Mouse (Mus musculus) heart, embryonic 16.5 days (tissue): Measurements from ENCODE around the gene Hs3st5. TPM values are rescaled to one million over a fixed set of nuclear protein-coding genes. Genes with fewer than 3 reads are reported as not detected.

Source experiments
- ATAC-seq: fragments of 200-750 bp; cut with Nextera tagmentation; replicated peaks from 2 replicates; pipeline ENCODE4 v1.8.0; 2017; ENCODE audit warnings: moderate number of reproducible peaks; ENCODE audit not compliant: insufficient read depth, low FRiP score; ENCODE audit errors: extremely low read depth
- H3K27ac ChIP-seq: fragments of 300-500 bp; sonication (generic); 2 replicates; pipeline ENCODE4 v1.5.1; 2014; ENCODE audit warnings: mild to moderate bottlenecking, low read length, control low read depth, moderate library complexity
- H3K27me3 ChIP-seq: fragments of 300-500 bp; sonication (generic); 2 replicates; pipeline ENCODE4 v1.6.1; 2014; ENCODE audit warnings: low read length, mixed read lengths; ENCODE audit not compliant: control insufficient read depth, insufficient read depth
- H3K36me3 ChIP-seq: fragments of 300-500 bp; sonication (generic); 2 replicates; pipeline ENCODE4 v1.6.1; 2014; ENCODE audit not compliant: control insufficient read depth, insufficient read depth
- H3K4me1 ChIP-seq: fragments of 300-500 bp; sonication (generic); 2 replicates; pipeline ENCODE4 v1.6.1; 2014; ENCODE audit warnings: low read length, mixed read lengths; ENCODE audit not compliant: control insufficient read depth, insufficient read depth
- H3K4me2 ChIP-seq: fragments of 300-500 bp; sonication (generic); 2 replicates; pipeline ENCODE4 v1.6.1; 2014; ENCODE audit warnings: low read depth, mild to moderate bottlenecking, control low read depth, low read length
- H3K4me3 ChIP-seq: fragments of 300-500 bp; sonication (generic); 2 replicates; pipeline ENCODE4 v1.5.1; 2014; ENCODE audit warnings: mild to moderate bottlenecking, control low read depth, low read length
- H3K9ac ChIP-seq: fragments of 300-500 bp; sonication (generic); 2 replicates; pipeline ENCODE4 v1.6.1; 2014; ENCODE audit warnings: low read length, control low read depth
- H3K9me3 ChIP-seq: fragments of 300-500 bp; sonication (generic); replicated peaks from 2 replicates; pipeline ENCODE4 v1.6.1; 2016; ENCODE audit warnings: low read length; ENCODE audit not compliant: control insufficient read depth
- WGBS: fragments of 180-500 bp; shearing (Covaris S2); extraction: QIAGEN DNeasy Blood & Tissue Kit; methylation state at CpG from one replicate; pipeline ENCODE4 v1.1.7; 2014; 5-methylcytosine and 5-hydroxymethylcytosine counted together
- polyA plus RNA-seq: library from polyadenylated mRNA; unstranded; fragments of >200 nt; fragmentation: Nextera tagmentation; extraction: Ambion mirVana; gene quantifications from 2 replicates; pipeline ENCODE4 v1.2.1, GENCODE M21; 2015

The Hs3st5 gene
- polyA plus RNA-seq, 1 experiment from 2014 or later, result 0.43 TPM

DNA sequence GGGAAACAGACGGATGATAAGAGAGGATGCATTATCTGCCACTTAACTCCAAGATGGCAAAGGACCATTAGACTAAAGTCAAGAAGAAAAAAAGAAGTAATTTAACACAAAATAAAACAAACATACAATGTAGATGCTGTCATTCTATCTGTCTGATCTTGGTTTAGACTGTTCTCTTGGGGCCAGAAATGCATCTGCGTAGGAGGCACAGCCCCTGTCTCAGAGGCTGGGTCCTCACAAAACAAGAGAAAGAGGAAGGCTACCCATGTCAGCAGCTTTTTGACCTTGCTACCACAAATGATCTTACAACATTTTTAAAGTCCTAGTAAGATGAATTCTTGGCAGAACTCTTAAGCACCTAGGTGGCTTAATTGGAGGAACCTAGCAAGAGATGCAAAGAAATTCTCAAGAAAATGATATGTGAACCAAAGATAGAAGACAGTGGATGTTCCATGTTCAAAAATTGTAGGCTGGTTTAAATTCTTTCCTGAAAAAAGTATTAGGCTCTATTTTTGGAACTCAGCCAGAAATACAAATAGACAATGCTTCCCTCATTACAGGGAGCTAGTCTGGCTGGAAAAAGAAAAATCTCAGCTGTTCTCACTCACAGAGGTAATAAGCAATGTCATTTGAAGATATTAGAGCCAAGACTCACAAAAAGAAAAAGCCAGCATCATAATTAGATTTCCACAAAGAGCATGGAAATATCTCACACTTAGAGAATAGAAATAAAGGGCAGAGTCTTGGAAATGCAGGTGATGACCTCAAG is 355.7 kb downstream of the Hs3st5 start:
- no peak overlapping the region for H3K4me2 ChIP-seq

More for the DNA sequence above, 355.7 kb downstream of the Hs3st5 start:
- Histone ChIP-seq H3K9ac (no peak overlapping the region), H3K27ac (no peak overlapping the region), H3K27me3 (no peaks in the 10 kb centered on the region), H3K4me3 (no peak overlapping the region), H3K36me3 (no peaks in the 10 kb centered on the region), H3K9me3 (no peaks in the 10 kb centered on the region), H3K4me1 (no peaks in the 10 kb centered on the region)
- WGBS, result 65% methylated on average over 2 of the region's 2 CpGs
- no peak for ATAC-seq
